ENCODE assay signal across 16 mouse cellular contexts in the genomic region with DNA sequence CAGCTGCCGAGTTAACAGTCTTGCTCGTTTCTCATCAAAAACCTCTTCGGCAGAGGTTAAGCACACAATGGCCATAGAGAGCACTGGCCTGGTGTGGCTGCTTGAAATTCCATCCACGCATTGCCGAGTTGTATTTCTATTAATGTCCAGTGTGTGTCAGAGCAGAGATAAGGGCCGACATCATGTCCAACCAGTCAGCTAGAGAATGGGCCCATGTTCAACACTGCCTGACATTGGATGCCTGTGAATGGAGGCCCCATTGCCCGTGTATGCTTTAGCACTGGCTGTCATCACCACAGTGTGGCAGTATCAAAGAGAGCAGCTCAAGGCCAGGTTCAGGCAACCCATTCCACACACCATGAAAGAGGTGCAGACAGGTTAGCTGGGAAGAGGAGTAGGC. TPM values are rescaled to one million over a fixed set of nuclear protein-coding genes. Genes with fewer than 3 reads are reported as not detected.
DNase-seq lines count a peak whose midpoint lies in the region; ATAC-seq and TF ChIP-seq lines count a peak whose summit lies in the region.
"Had no signal": no experiment of that assay in that cellular context is flagged by ENCODE, and none has a peak within 500 bp of the region (broad histone marks: within the 10 kb centered on the region; RNA-seq: fewer than 3 reads in every experiment).

No protein-coding gene starts in this region.

- 32% methylated on average over 7 of the region's 7 CpGs for WGBS in lung, postnatal 0 days

- ATAC-seq in lung, postnatal 0 days: no peak

- H3K36me3 ChIP-seq in lung, postnatal 0 days (ENCODE audit: insufficient read depth, low read length): no peaks in the 10 kb centered on the region
- H3K36me3 ChIP-seq: embryonic facial prominence, embryonic 10.5 days; hindbrain, embryonic 15.5 days; neural tube, embryonic 13.5 days had no signal

- no peak overlapping the region for H3K9ac ChIP-seq in lung, postnatal 0 days (replicated peaks; ENCODE audit: low read depth)
- H3K9ac ChIP-seq: hindbrain, embryonic 15.5 days; limb, embryonic 12.5 days; neural tube, embryonic 13.5 days had no signal

- no peaks in the 10 kb centered on the region for H3K9me3 ChIP-seq in lung, postnatal 0 days (ENCODE audit: low read length)
- H3K9me3 ChIP-seq: embryonic facial prominence, embryonic 10.5 days; hindbrain, embryonic 15.5 days; limb, embryonic 12.5 days; neural tube, embryonic 13.5 days had no signal

- peak; percentile 97 for DNase-seq in heart, adult 11 months
- DNase-seq in heart, postnatal 25 days (ENCODE audit: low spot score): no peak
- no peak for DNase-seq in lung, postnatal 0 days (ENCODE audit: low spot score)
- no peak for DNase-seq in lung, postnatal 14 days
- peak; percentile 22 for DNase-seq in heart, postnatal 4 days
- DNase-seq in retina, embryonic 14.5 days (ENCODE audit: low spot score): no peak
- no peak for DNase-seq in c-Kit-positive CD71-positive TER-119-positive erythroid progenitor cells, embryonic 14.5 days (ENCODE audit: low spot score)
- no peak for DNase-seq in gastrocnemius, adult 8-10 months (ENCODE audit: low spot score in 2 of 2)
- DNase-seq: adrenal gland, postnatal 36 days; cerebellum, adult 2 months; kidney, postnatal 36 days; lung, adult 18-20 months had no signal

- H3K4me1 ChIP-seq in lung, postnatal 0 days (ENCODE audit: insufficient read depth, low read depth, low read length): no peaks in the 10 kb centered on the region
- H3K4me1 ChIP-seq: embryonic facial prominence, embryonic 10.5 days; limb, embryonic 12.5 days had no signal

- no peaks in the 10 kb centered on the region for H3K27me3 ChIP-seq in lung, postnatal 0 days (replicated peaks; ENCODE audit: insufficient read depth, low read length)
- H3K27me3 ChIP-seq: hindbrain, embryonic 15.5 days; limb, embryonic 12.5 days; neural tube, embryonic 13.5 days had no signal

- intact Hi-C loops in heart, postnatal 25 days (cut with DNase I): loop anchor here (2.0 to 10.0 kb wide), 2 partner anchors 74 to 322 kb away; no protein-coding TSS in a partner anchor

- no peak overlapping the region for H3K27ac ChIP-seq in lung, postnatal 0 days (ENCODE audit: low read length)
- H3K27ac ChIP-seq: embryonic facial prominence, embryonic 10.5 days; hindbrain, embryonic 15.5 days; limb, embryonic 12.5 days; neural tube, embryonic 13.5 days had no signal

- peak; percentile 30 for TF ChIP-seq CTCF in lung, postnatal 0 days (IDR thresholded peaks at IDR 0.05)

- no peak overlapping the region for H3K4me2 ChIP-seq in lung, postnatal 0 days (replicated peaks; ENCODE audit: low read depth, low read length)
- H3K4me2 ChIP-seq: hindbrain, embryonic 15.5 days; limb, embryonic 12.5 days; neural tube, embryonic 13.5 days had no signal

- no peak overlapping the region for H3K4me3 ChIP-seq in lung, postnatal 0 days (ENCODE audit: low read depth, low read length)
- H3K4me3 ChIP-seq: embryonic facial prominence, embryonic 10.5 days; hindbrain, embryonic 15.5 days; limb, embryonic 12.5 days; neural tube, embryonic 13.5 days had no signal

- no peak for TF ChIP-seq EP300 in lung, postnatal 0 days (IDR thresholded peaks at IDR 0.05)

RNA-seq across cellular contexts. Expression of gene Chchd6, which starts 38.9 kb away (rescaled TPM):
- 10 to 100 TPM; 10.1 to 13.5 TPM for total RNA-seq in heart, postnatal 25 days (2021)
- 24.6 and 25.0 TPM in 2 replicates for polyA plus RNA-seq in lung, postnatal 0 days (2015; fragmentation: Nextera tagmentation; extraction: Ambion mirVana)
- 10 to 100 TPM; 18.8 to 19.8 TPM for total RNA-seq in heart, postnatal 4 days (2021)
- total RNA-seq in gastrocnemius, adult 8-10 months (2022): 1 to 10 TPM; 2.8 to 4.3 (median 3.4) TPM

Comparison
In these comparisons a context has a peak if more than half of its experiments do, and no peak if none do; other contexts are left out.
1. DNase-seq: peak in heart, adult 11 months (single experiment) and heart, postnatal 4 days (single experiment); none in heart, postnatal 25 days (single experiment), lung, postnatal 0 days (single experiment), lung, postnatal 14 days (single experiment), retina, embryonic 14.5 days (single experiment), c-Kit-positive CD71-positive TER-119-positive erythroid progenitor cells, embryonic 14.5 days (single experiment) and gastrocnemius, adult 8-10 months (0 of 2).